Mouse (Mus musculus): ENCODE data around the gene Samd3. TPM values are rescaled to one million over a fixed set of nuclear protein-coding genes. Genes with fewer than 3 reads are reported as not detected.

Gene Samd3
- polyA plus RNA-seq, 1 experiment, result not detected

GRCm38 (mm10) chr10:26297626-26298025, 68.1 kb downstream of the Samd3 start:
- TF ChIP-seq POLR2A (IDR thresholded peaks at IDR 0.05; ENCODE audit: low read depth, low read length), result no peak
- no peak overlapping the region for H3K27ac ChIP-seq (ENCODE audit: insufficient read depth, low read depth, low read length)
- 88% methylated on average over 7 of the region's 7 CpGs for WGBS

GRCm38 (mm10) chr10:26302336-26302735, 72.8 kb downstream of the Samd3 start:
- H3K4me3 ChIP-seq (ENCODE audit: low read depth, low read length), result no peak overlapping the region
- H3K27ac ChIP-seq (ENCODE audit: insufficient read depth, low read depth, low read length), result no peak overlapping the region
- peaks cover 13% of the 10 kb centered on the region for H3K36me3 ChIP-seq (ENCODE audit: control insufficient read depth, insufficient read depth, low read length)
- no peak for TF ChIP-seq POLR2A (IDR thresholded peaks at IDR 0.05; ENCODE audit: low read depth, low read length)
- TF ChIP-seq CTCF (IDR thresholded peaks at IDR 0.05; ENCODE audit: extremely low read depth, insufficient read length, insufficient replicate concordance, low read depth, low read length), result no peak
- no peaks in the 10 kb centered on the region for H3K27me3 ChIP-seq (ENCODE audit: control insufficient read depth, insufficient read depth, low read length)
- 89% methylated on average over 4 of the region's 4 CpGs for WGBS
- no peaks in the 10 kb centered on the region for H3K4me1 ChIP-seq (ENCODE audit: control insufficient read depth, insufficient read depth, insufficient read length, low read length)

More at GRCm38 (mm10) chr10:26297626-26298025, 68.1 kb downstream of the Samd3 start:
- peaks cover 13% of the 10 kb centered on the region for H3K36me3 ChIP-seq (ENCODE audit: control insufficient read depth, insufficient read depth, low read length)
- no peak overlapping the region for H3K4me3 ChIP-seq (ENCODE audit: low read depth, low read length)
- H3K27me3 ChIP-seq (ENCODE audit: control insufficient read depth, insufficient read depth, low read length), result no peaks in the 10 kb centered on the region
- H3K4me1 ChIP-seq (ENCODE audit: control insufficient read depth, insufficient read depth, insufficient read length, low read length), result no peaks in the 10 kb centered on the region

- TF ChIP-seq CTCF (IDR thresholded peaks at IDR 0.05; ENCODE audit: extremely low read depth, insufficient read length, insufficient replicate concordance, low read depth, low read length) (no peak), POLR2A (IDR thresholded peaks at IDR 0.05; ENCODE audit: low read depth, low read length) (no peak)
- H3K4me1 ChIP-seq (ENCODE audit: control insufficient read depth, insufficient read depth, insufficient read length, low read length), result no peaks in the 10 kb centered on the region
- no peaks in the 10 kb centered on the region for H3K27me3 ChIP-seq (ENCODE audit: control insufficient read depth, insufficient read depth, low read length)
- peaks cover 13% of the 10 kb centered on the region for H3K36me3 ChIP-seq (ENCODE audit: control insufficient read depth, insufficient read depth, low read length)
- H3K4me3 ChIP-seq (ENCODE audit: low read depth, low read length), result no peak overlapping the region
- 96% methylated on average over 6 of the region's 6 CpGs for WGBS
- H3K27ac ChIP-seq (ENCODE audit: insufficient read depth, low read depth, low read length), result no peak overlapping the region
These were observed 74.0 kb downstream of the Samd3 start for GRCm38 (mm10) chr10:26303485-26303884.

- Histone ChIP-seq H3K27ac (ENCODE audit: insufficient read depth, low read depth, low read length) (no peak overlapping the region), H3K4me3 (ENCODE audit: low read depth, low read length) (no peak overlapping the region), H3K4me1 (ENCODE audit: control insufficient read depth, insufficient read depth, insufficient read length, low read length) (no peaks in the 10 kb centered on the region), H3K27me3 (ENCODE audit: control insufficient read depth, insufficient read depth, low read length) (no peaks in the 10 kb centered on the region), H3K36me3 (ENCODE audit: control insufficient read depth, insufficient read depth, low read length) (peaks cover 35% of the 10 kb centered on the region)
- TF ChIP-seq POLR2A (IDR thresholded peaks at IDR 0.05; ENCODE audit: low read depth, low read length) (no peak), CTCF (IDR thresholded peaks at IDR 0.05; ENCODE audit: extremely low read depth, insufficient read length, insufficient replicate concordance, low read depth, low read length) (no peak)
- whole genome bisulfite sequencing, result 96% methylated on average over 15 of the region's 15 CpGs
These were observed 84.8 kb downstream of the Samd3 start for GRCm38 (mm10) chr10:26314327-26314726.

GRCm38 (mm10) chr10:26320679-26321078, 91.2 kb downstream of the Samd3 start:
- no peak overlapping the region for H3K27ac ChIP-seq (ENCODE audit: insufficient read depth, low read depth, low read length)

More at GRCm38 (mm10) chr10:26320679-26321078, 91.2 kb downstream of the Samd3 start:
- no peaks in the 10 kb centered on the region for H3K27me3 ChIP-seq (ENCODE audit: control insufficient read depth, insufficient read depth, low read length)
- H3K4me3 ChIP-seq (ENCODE audit: low read depth, low read length), result no peak overlapping the region
- H3K4me1 ChIP-seq (ENCODE audit: control insufficient read depth, insufficient read depth, insufficient read length, low read length), result peaks cover 3% of the 10 kb centered on the region; the same call in 1 of the 2 replicates
- TF ChIP-seq POLR2A (IDR thresholded peaks at IDR 0.05; ENCODE audit: low read depth, low read length), result no peak
- 0 out of 2 replicates have a peak, but pooled peaks cover 6% of the 10 kb centered on the region for H3K36me3 ChIP-seq (ENCODE audit: control insufficient read depth, insufficient read depth, low read length)
- WGBS, result 48% methylated on average over 4 of the region's 4 CpGs

Other genes with a start within 250 kb of the Samd3 start
- not detected in 2 replicates for gene Gm9767, start 151.5 kb upstream of the Samd3 start, polyA plus RNA-seq (2012; rRNA removed)
- 0.33 and 0.65 TPM in 2 replicates for gene Tmem200a, start 150.7 kb upstream of the Samd3 start, polyA plus RNA-seq (2012; rRNA removed)
- gene L3mbtl3, start 146.3 kb downstream of the Samd3 start, polyA plus RNA-seq (2012; rRNA removed), result 2.8 and 3.5 TPM in 2 replicates

Measured in small intestine, adult 2 months (tissue).